Mouse (Mus musculus) left cerebral cortex, adult 6 months (tissue): ENCODE measurements around the gene Ap3d1. TPM values are rescaled to one million over a fixed set of nuclear protein-coding genes. Genes with fewer than 3 reads are reported as not detected.

Experiments used
- long read RNA-seq, 2 experiments: library from polyadenylated mRNA; unstranded; transcript quantifications; one replicate each; pipeline ENCODE4 v2.0.0; 2019 to 2020
- polyA plus RNA-seq: library from polyadenylated mRNA; unstranded; fragments of <200 nt; fragmentation: Nextera tagmentation; gene quantifications from 2 replicates; pipeline ENCODE4 v1.2.3, GENCODE M21; 2021

Gene Ap3d1
- 44.4 and 48.6 TPM in 2 replicates for polyA plus RNA-seq
- long read RNA-seq, experiment 1, full-length matches to known transcripts: 68 of 293 reads
- long read RNA-seq, experiment 1, partial matches to known transcripts: 191 of 293 reads
- long read RNA-seq, experiment 1, other reads (novel, unspliced or antisense): 34 of 293 reads
- long read RNA-seq, experiment 2, full-length matches to known transcripts: 5 of 98 reads
- long read RNA-seq, experiment 2, partial matches to known transcripts: 67 of 98 reads
- long read RNA-seq, experiment 2, other reads (novel, unspliced or antisense): 26 of 98 reads

DNA sequence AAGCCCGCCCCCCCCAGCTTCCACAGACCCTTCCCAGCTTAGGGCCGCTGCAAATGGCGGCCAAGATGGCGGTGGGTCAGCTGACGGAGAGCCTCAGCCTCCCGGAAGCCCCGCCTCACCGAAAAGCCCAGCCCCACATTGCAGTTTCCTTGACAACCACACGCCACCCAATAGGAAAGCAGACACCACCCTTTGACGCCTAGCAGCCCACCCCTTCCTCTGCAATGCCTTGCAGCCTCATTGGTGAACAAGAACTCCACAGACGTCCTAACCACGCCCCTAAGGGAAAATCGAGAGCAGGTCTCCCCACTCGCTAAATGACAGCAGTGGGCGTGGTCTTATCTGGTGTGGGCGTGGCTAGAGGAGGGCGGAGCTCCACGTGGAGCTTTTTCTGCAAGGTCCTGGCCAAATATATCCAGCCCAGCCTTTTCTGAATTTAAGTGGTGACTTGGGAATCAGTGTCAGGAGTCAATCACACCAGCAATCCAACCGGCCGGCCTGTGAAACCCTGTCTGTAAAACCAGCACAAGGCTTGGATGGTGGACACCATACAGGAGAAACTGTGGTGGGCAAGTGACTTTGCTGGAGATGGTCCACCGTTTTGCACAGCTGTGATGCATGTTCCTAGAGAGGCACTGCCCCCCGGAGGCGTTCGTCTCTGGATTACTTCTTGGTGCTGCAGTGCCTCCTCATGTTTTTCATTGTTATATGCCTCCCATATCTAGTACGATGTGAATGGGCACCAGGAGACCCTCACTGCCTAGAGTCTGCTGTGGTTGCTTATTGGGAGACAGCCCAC is at the start of gene Ap3d1:
TSS of gene Ap3d1 (minus strand) at position 85 of the 799 bp plus-strand sequence.

GRCm38 (mm10) chr10:80754594-80755290 is 12.7 kb upstream of the Ap3d1 start, which contains the start of gene Dot1l:
TSS of gene Dot1l (plus strand) at chr10:80755206.

GRCm38 (mm10) chr10:80701721-80702535 is 40.1 kb downstream of the Ap3d1 start, which contains the start of the genes Mob3a and Izumo4:
TSS of gene Mob3a (minus strand) at chr10:80701977.
TSS of gene Izumo4 (plus strand) at chr10:80702184.

DNA sequence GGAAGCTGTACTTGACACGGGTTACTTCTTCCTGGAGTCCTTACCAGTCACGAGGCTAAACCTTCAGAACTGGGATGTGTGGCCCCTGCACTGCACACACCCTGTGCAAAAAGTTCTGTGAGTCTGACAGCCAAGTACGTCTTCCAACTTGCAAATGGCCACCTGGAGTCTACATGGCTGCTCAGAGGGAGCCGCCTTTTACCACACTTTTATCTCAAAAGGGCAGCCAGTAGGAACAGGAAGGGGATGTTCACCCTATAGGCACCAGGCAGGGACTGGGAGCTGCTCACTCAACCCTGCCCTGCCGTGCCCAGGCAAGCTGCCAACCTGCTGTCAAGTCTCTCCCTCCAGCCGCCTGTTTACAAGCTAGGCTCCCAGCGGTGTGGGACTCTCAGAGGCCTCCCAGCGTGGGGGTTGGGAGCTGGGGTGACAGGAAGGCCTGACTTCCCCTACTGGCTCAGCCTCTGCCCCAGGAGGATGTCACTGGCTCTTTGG is 64.1 kb downstream of the Ap3d1 start, which contains the start of gene Mknk2:
TSS of gene Mknk2 (minus strand) at position 171 of the 495 bp plus-strand sequence.

Other genes with a start within 250 kb of the Ap3d1 start
- gene Onecut3, start 247.4 kb downstream of the Ap3d1 start, polyA plus RNA-seq: not detected in 2 replicates
- 0.04 TPM in 1 of 2 replicates, not detected in the other for gene Atp8b3, start 203.1 kb downstream of the Ap3d1 start, polyA plus RNA-seq
- gene Rexo1, start 180.7 kb downstream of the Ap3d1 start, polyA plus RNA-seq: 16.6 and 17.7 TPM in 2 replicates
- gene Klf16, start 164.9 kb downstream of the Ap3d1 start, polyA plus RNA-seq: 10.4 and 18.6 TPM in 2 replicates
- gene Abhd17a, start 151.9 kb downstream of the Ap3d1 start, polyA plus RNA-seq: 73.4 and 155 TPM in 2 replicates
- 85.6 and 95.7 TPM in 2 replicates for gene Scamp4, start 139.4 kb downstream of the Ap3d1 start, polyA plus RNA-seq
- 2.4 and 2.9 TPM in 2 replicates for gene Adat3, start 139.4 kb downstream of the Ap3d1 start, polyA plus RNA-seq
- 0.10 and 0.25 TPM in 2 replicates for gene Gm49322, start 136.2 kb downstream of the Ap3d1 start, polyA plus RNA-seq
- gene Csnk1g2, start 119.4 kb downstream of the Ap3d1 start, polyA plus RNA-seq: 27.8 and 30.7 TPM in 2 replicates
- 23.3 and 91.7 TPM in 2 replicates for gene Btbd2, start 85.2 kb downstream of the Ap3d1 start, polyA plus RNA-seq
- 4.0 and 9.1 TPM in 2 replicates for gene Mknk2, start 64.2 kb downstream of the Ap3d1 start, polyA plus RNA-seq
- 8.4 and 9.9 TPM in 2 replicates for gene Mob3a, start 40.3 kb downstream of the Ap3d1 start, polyA plus RNA-seq
- 49.5 and 65.0 TPM in 2 replicates for gene Izumo4, start 40.1 kb downstream of the Ap3d1 start, polyA plus RNA-seq
- gene Dot1l, start 12.9 kb upstream of the Ap3d1 start, polyA plus RNA-seq: 1.6 and 2.7 TPM in 2 replicates
- gene Sf3a2, start 55.9 kb upstream of the Ap3d1 start, polyA plus RNA-seq: 5.5 and 41.9 TPM in 2 replicates
- gene Plekhj1, start 56.4 kb upstream of the Ap3d1 start, polyA plus RNA-seq: 92.8 and 104 TPM in 2 replicates
- gene Amh, start 63.0 kb upstream of the Ap3d1 start, polyA plus RNA-seq: 0.16 TPM in 1 of 2 replicates, not detected in the other
- 13.2 and 15.5 TPM in 2 replicates for gene Jsrp1, start 71.2 kb upstream of the Ap3d1 start, polyA plus RNA-seq
- 2,247 and 2,738 TPM in 2 replicates for gene Oaz1, start 84.4 kb upstream of the Ap3d1 start, polyA plus RNA-seq
- gene Lingo3, start 101.8 kb upstream of the Ap3d1 start, polyA plus RNA-seq: 22.3 and 23.9 TPM in 2 replicates
- gene Lsm7, start 112.9 kb upstream of the Ap3d1 start, polyA plus RNA-seq: 357 and 416 TPM in 2 replicates
- 17.6 and 18.7 TPM in 2 replicates for gene Sppl2b, start 113.0 kb upstream of the Ap3d1 start, polyA plus RNA-seq
- 0.20 and 0.21 TPM in 2 replicates for gene Tmprss9, start 129.6 kb upstream of the Ap3d1 start, polyA plus RNA-seq
- 532 and 700 TPM in 2 replicates for gene Timm13, start 158.7 kb upstream of the Ap3d1 start, polyA plus RNA-seq
- gene Lmnb2, start 176.0 kb upstream of the Ap3d1 start, polyA plus RNA-seq: 4.0 and 4.5 TPM in 2 replicates
- gene Gadd45b, start 187.8 kb upstream of the Ap3d1 start, polyA plus RNA-seq: 18.5 and 19.5 TPM in 2 replicates